Mouse (Mus musculus) E14TG2a.4 (cell line): ENCODE data around the gene Gm17027.
"Not testable (repeated sequence)": the region's sequence is repeated elsewhere in the genome, so short reads cannot be mapped to it uniquely, and the experiment has no call there.

Experiments used
- H3K27me3 ChIP-seq: 2 replicates; pipeline ENCODE4 v1.6.1; 2014; ENCODE audit warnings: low read length, control low read depth; ENCODE audit not compliant: insufficient read depth
- H3K36me3 ChIP-seq: 2 replicates; pipeline ENCODE4 v1.6.1; 2014; ENCODE audit warnings: low read length, control low read depth; ENCODE audit not compliant: insufficient read depth
- H3K4me1 ChIP-seq: replicated peaks from 2 replicates; pipeline ENCODE4 v1.6.1; 2014; ENCODE audit warnings: low read depth, low read length, control low read depth
- H3K4me3 ChIP-seq: replicated peaks from 2 replicates; pipeline ENCODE4 v1.5.1; 2014; ENCODE audit warnings: mild to moderate bottlenecking, low read length
- H3K9me3 ChIP-seq: 2 replicates; pipeline ENCODE4 v1.6.1; 2014; ENCODE audit warnings: low read length, control low read depth

Gene Gm17027

DNA sequence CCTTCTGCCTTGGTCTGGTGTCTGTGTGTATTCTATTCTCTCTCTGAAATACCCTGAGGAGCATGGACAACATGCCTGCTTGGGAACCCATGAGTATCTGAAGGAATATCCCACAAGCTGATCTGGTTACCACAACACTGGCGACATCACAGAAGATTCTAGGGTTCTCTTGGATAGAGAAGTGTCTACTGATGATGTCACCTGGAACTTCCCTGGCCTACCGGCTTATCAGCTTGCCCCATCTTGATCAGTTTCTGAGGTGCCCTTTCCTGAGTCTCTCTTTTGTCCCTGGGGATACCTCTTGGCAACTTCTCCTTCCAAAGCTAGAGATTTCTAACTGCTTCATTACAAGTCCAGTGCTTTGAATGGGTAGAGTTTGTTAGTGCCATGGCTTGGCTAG lies at the start of gene Gm17027:
Gm17027 (minus strand) TSS at position 101 of the 400 bp plus-strand sequence.
- not testable (repeated sequence) for H3K36me3 ChIP-seq, H3K4me1 ChIP-seq, H3K9me3 ChIP-seq, H3K4me3 ChIP-seq, H3K27me3 ChIP-seq

DNA sequence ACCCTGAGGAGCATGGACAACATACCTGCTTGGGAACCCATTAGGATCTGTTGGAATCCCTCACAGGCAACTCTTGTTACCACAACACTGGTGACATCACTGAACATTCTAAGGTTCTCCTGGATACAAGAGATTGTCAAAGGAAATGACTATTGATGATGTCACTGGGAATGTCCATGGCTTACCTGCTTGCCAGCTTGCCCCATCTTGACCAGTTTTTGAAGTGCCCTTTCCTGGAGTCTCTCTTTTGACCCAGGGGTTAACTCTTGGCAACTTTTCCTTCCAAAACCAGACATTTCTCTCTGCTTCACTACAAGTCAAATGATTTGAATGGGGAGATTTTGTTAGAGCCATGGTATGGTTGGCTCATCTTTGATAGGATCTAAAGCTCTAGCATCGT lies 28.3 kb upstream of the Gm17027 start, which contains the start of gene Gm3573:
Gm3573 (minus strand) TSS at position 101 of the 400 bp plus-strand sequence.
- H3K4me1 ChIP-seq, H3K9me3 ChIP-seq, H3K36me3 ChIP-seq, H3K4me3 ChIP-seq, H3K27me3 ChIP-seq: not testable (repeated sequence)

DNA sequence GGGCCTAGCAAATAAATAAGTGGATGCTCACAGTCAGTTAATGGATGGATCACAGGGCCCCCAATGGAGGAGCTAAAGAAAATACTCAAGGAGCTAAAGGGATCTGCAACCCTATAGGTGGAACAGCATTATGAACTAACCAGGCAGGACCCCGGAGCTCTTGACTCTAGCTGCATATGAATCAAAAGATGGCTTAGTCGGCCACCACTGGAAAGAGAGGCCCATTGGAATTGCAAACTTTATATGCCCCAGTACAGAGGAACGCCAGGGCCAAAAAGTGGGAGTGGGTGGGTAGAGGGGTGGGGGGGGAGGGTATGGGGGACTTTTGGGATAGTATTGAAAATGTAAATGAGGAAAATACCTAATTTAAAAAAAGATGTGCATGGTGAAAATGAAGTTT lies 21.5 kb upstream of the Gm17027 start:
- H3K36me3 ChIP-seq, H3K4me3 ChIP-seq, H3K4me1 ChIP-seq, H3K27me3 ChIP-seq, H3K9me3 ChIP-seq: not testable (repeated sequence)

DNA sequence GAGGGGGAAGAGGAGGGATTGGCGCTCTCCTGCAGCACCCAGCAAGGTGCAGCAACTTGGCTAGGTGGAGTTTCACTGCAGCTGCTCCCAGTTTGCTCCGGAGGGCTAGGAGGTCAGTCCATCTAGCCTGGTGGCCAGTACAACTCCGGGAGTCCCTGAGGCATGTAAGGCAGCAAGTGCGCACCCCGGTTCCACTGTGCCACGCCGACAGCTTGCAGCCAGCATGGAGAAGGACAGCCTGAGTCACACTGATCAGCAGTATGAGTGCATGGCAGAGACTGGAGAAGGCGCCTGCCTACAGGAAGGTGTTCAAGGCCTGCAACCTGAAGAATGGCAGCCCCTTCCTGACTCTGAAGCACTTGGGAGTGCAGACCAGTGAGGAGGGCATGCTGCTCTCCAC lies 27.9 kb downstream of the Gm17027 start:
- not testable (repeated sequence) for H3K27me3 ChIP-seq, H3K36me3 ChIP-seq, H3K9me3 ChIP-seq, H3K4me3 ChIP-seq, H3K4me1 ChIP-seq

DNA sequence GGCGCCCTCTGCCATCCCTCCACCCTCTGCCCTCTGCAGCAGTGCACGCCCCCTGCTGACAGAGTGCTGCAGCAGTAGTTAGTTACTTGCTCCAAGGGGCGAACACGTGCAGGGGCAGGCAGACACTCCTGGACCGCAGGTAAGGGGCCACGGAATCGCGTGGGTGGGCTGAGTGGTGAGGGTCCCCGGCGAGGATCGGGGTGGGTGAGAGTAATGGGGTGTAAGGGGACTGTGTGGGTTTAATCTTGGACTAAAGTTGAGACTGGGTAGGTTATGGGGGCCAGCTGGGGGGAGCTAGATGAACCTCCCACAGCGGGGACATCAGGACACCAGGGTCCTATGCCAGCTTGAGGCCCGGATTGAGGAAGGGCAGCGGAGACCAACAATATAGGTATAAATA lies 28.6 kb downstream of the Gm17027 start:
- H3K27me3 ChIP-seq, H3K4me1 ChIP-seq, H3K4me3 ChIP-seq, H3K9me3 ChIP-seq, H3K36me3 ChIP-seq: not testable (repeated sequence)

DNA sequence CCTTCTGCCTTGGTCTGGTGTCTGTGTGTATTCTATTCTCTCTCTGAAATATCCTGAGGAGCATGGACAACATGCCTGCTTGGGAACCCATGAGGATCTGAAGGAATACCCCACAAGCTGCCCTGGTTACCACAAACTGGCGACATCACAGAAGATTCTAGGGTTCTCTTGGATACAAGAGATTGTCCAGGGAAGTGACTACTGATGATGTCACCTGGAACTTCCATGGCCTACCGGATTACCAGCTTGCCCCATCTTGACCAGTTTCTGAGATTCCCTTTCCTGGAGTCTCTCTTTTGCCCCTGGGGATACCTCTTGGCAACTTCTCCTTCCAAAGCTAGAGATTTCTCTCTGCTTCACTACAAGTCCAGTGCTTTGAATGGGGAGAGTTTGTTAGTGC lies 45.2 kb downstream of the Gm17027 start, which contains the start of gene Gm7951:
Gm7951 (minus strand) TSS at position 101 of the 400 bp plus-strand sequence.
- not testable (repeated sequence) for H3K4me3 ChIP-seq, H3K4me1 ChIP-seq, H3K36me3 ChIP-seq, H3K9me3 ChIP-seq, H3K27me3 ChIP-seq
